Mouse (Mus musculus) spleen, adult 12 weeks (tissue): ENCODE results near the gene Ecpas.
A peak's percentile ranks its signal among the peaks of the same experiment; 100 is the strongest.

Source experiments
- DNase-seq: peaks from one replicate; pipeline ENCODE4 v3.0.0; 2022; ENCODE audit warnings: low spot score

Gene Ecpas

DNA sequence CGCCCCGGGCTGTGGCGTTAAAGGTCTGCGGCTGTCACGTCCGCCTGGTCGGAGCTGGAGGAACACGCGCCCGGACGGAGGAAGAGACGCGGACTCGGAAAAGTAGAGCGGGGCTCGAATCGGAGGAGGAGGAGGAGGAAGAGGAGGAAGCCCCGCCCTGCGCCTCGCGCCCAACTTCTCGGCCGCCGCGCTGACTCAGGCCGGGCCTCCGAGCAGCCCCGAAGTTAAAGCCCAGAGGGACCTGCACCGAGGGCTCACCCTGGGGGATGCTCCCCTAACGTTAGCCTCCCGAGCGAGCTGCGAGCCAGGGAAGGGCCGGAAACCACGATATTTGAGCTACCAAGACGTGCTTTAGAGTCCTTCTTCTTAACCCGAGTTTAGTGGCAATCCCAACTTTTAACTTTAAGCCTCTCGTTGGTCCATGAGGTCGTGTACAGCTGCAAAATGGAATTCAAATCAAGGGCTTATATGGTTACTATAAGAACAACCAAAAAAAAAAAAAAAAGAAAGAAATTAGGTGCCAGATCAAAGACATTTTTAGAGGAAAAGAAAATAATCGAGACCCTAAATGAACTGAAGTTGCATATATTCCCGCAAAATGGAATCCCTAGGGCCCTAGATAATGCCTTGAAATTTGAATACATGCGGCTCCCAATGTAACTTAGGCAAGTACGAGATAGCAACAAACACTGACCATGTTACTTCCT is at the start of gene Ecpas:
Gene Ecpas, minus strand, starts transcription at position 121 of the 707 bp plus-strand sequence.
- DNase-seq = peak; percentile 77

DNA sequence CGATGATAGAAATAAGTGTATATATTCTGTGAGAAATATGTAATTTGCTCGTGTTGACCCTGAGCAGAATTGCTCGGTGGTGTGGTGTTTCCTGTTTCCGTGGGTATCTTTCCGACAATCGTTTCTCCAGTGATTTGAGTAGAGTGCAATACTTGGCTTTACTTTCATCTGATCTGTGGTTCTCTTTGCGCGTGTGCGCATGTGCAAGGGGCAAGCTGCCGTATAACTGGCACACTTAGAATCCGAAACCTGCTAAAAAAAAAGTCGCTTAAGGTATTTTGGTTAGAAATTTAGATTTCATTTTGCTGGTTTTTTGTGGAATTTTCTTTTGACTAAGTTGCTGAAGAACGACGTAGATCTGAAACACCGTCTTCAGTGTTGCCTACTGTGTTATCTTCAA is 49.2 kb upstream of the Ecpas start:
- no peak for DNase-seq

DNA sequence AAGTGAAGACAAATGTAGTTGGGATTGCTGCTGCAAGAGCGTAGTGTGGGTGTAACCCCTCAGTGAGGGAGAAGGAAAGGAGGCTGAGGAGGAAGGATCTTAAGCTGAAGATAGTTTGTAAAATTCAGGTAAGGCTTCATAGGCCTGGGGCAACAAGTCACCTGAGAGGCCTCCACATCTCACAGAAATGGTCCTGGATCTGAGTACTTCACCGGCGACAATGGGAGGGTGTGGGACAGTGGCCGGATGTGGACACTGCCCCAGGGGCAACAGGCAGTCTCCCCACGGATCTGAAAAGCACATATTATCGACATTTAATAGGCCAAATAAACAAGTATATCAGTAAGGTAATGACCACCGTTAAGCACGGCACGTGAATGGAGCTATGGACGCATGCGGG is 40.1 kb upstream of the Ecpas start:
- DNase-seq = no peak

DNA sequence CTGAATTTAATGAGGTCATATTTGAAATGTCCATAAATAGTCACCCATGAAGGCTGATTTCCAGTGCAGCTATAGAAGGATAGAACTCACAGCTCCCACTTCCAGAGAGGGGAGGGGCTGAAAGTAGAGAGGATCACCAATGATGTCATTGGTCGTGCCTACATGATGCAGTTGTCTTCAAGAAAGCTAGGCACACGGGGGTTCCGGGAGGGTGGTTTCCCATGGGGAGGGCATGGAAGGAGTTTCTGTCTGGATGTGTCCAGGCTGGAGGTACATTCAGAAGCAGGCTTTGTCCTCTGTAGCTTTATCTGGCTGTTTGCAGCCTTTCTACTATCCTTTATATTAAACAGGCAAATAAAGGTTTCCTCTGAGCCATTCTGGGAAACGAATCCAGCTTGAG is 35.8 kb upstream of the Ecpas start:
- no peak for DNase-seq

DNA sequence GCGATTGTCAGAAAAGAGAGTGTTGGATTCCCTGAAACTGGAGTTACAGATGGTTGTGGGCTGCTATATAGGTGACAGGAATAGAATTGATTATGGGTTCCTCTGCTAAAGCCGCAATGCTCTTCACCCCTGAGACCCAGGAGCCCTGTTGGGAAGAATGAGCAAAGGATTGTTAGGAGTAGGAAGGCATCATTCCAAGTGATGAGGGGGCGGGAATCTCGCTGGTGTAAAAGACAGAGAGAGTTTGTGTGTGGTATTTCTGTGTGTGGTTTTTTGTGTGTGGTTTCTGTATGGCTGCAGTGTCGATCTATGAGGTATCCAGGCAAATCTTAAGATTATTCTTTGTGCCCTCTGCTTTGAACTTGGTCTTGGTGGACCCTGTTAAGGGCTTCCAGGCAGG is 32.1 kb upstream of the Ecpas start:
- DNase-seq = no peak

DNA sequence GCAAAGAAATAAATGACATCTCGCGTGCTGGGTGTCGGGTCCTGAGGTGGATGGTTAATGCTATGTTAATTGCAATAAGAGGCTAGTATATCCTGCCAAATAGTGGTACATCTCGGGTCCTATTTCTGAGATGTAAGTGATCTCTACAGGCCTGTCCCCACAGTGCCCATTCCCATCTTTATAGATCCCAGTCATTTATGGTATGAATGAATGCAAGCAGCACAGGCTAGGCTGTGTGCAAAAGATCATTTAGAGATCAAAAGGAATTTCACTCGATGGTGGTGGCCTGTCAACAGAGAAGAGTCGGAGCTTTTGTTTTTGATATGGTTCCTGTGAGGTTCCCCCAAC is 31.6 kb upstream of the Ecpas start:
- DNase-seq = no peak

DNA sequence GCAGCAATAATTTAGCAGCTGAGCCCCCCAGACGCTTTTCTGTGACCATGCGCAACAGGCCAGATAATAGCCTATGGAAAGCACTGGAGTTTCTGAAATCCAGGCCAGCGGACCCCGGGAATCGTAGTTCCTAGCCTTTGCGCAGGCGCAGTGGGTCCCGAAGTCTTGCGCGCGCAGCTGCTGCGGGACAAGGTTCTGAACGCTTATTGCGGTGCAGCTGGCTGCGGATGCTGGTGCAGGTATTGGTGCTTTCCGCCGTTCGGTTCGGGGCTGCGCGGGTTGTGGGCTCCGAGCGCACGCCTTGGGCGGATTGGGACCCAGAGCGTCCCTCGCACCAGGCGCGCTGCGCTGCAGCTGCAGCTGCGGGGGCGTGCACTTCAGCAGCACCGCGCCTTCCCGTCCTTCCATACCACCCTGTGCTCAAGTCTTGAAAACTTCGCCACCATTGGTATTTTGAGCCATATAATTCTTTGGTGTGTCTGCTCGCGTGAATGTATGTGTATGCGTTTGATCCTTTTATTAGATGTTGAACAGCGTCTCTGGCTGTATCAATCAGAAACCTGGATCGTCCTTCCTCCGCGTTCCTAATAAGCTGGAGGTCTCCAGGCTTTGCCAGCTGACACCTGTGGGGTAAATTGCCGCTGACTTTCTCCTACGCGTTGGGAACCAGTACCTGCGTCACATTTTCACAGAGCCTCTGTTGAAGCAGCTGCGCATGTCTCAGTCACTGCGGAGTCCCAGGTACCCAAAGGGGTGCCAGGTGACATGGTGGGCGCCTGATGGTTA is 31.1 kb upstream of the Ecpas start, which contains the start of gene Zkscan16:
Gene Zkscan16, plus strand, starts transcription at position 209 of the 786 bp plus-strand sequence.
- peak; percentile 15 for DNase-seq

DNA sequence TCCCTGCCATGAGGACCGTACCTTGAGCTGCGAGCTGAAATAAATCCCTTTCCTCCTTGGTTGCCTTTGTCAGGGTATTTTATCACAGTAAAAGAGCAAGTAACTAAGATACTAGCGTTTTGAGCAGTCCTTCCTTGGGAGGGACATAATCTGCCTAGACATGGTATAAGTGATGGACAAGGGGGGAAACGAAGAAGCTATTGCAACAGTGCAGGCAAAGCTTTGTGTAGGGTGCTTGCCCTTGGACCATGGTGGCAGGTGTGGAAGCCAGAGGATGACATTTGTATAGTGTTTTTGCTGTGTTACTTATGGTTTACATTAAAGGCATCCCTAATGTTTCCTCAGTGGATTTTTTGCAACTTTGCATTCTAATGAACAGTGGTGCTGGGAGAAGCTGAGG is 30.4 kb upstream of the Ecpas start:
- no peak for DNase-seq

DNA sequence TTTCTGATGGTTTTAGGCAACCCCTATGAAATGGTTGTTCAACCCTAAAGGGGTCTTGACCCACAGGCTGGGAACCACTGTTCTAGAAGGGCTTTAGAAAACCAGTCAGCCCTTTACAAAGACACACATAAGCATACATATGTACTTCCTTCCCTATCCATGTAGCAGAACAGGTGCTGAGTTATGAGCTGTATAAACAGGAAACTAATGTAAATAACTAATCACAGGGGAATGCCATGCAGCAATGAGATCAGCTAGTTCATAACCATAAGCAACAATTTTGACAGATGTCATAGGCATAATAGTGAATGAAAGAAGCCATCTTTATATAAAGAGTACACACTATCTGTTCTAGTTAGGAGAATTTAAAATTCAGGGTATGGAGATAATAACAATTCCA is 29.1 kb upstream of the Ecpas start:
- DNase-seq = no peak

DNA sequence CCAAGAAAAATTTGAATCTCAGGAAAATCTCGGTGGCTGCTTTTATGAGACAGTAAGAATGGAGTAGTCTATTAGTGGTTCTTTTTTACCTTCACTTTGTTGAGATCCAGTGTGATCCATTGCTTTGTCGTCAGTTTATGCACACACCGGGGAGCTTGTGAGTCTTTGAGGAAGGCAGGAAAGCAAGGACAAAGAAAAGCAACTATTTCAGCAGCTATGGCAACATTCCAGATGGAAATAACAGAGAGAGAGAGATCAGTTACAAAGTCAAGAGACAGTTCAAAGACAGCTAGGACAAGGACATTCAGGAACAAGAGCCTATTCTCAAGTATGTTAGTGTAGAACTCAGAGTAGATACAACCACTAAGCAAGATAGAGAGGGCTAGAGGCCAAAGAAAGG is 23.3 kb upstream of the Ecpas start:
- DNase-seq = no peak

DNA sequence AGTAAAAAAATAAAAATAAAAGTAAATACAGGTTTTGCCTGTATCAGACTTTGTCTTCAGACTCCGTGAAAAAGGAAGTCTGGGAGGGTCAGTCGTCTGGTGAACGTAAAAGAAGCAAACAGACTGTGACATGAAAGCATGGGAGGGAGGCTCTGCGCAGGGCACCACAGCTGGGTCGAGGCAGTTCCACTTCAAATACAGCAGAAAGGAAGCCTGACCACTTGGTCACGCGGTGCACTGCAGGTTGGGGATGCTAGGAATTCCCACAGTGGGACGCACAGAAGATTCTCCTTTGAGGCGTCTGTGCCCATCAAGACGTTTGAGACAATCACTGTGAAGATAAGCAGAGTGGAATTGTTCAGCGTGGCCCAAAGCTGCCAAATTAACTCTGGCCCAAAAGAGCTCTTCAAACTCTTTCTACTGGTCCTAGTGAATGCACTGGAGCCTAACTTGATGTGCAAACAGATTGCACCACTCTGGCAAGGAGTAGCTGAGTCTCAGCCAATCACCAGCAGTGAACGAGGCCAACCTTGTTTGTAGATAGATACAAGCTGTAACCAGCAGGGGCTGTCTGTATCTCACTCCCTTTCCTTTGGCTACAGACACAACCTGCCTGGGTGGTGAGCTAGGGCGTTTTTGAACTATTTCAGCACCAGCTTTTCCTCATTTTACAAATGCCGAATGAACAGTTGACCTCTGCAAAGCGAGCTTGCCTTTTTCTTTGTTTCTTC is 22.4 kb upstream of the Ecpas start:
- no peak for DNase-seq

DNA sequence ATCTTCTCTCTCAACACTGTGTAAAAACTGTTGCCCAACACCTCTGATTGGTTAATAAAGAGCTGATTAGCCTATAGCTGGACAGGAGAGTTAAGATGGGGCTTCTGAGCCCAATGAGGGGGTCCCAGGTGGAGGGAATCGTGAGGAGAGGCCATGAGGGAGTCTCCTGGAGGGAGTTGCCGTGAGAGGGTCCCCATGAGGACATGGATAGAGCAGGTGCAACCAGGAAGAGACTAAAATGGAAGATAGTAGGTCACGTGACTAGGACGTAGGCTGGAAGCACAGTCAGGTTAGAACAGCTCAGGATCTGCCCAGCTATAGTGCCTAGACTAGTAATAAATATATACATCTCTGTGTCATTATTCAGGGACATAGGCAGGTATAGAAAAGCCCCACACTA is 21.8 kb upstream of the Ecpas start:
- no peak for DNase-seq

DNA sequence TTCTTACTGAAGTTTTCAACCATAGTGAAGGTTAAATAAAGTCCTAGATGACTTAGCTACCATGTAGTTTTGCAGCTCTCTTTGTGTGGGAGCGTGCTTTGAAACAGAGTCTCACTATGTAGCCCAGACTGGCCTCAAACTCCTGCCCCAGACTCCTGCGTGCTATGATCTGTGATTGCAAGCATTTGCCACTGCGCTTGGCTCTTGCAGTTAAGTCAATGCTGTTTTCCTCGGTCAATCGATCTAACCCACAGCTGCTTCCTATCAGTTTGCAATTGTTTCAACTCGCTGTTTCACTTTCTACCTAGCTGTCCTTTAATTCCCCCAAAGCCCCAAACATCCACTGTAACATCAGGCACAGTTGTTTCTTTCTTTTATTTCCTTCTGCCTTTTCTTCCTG is 20.0 kb upstream of the Ecpas start:
- no peak for DNase-seq

DNA sequence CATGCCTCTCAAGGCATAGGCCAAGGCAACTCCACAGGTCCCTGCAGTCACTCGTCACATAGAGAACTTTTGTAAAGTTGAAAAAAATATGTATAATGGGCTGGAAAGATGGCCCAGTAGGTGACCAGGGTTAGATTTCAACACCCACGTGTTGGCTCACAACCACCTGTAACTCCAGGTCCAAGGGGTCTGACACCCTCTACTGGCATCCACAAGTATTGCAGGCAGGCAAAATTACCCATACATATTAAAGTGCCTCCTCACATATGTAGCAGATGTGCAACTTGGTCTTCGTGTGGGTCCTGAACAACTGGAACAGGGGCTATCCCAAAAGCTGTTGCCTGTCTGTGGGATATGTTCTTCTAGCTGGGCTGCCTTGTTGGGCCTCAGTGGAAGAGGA is 15.1 kb upstream of the Ecpas start:
- DNase-seq = no peak

DNA sequence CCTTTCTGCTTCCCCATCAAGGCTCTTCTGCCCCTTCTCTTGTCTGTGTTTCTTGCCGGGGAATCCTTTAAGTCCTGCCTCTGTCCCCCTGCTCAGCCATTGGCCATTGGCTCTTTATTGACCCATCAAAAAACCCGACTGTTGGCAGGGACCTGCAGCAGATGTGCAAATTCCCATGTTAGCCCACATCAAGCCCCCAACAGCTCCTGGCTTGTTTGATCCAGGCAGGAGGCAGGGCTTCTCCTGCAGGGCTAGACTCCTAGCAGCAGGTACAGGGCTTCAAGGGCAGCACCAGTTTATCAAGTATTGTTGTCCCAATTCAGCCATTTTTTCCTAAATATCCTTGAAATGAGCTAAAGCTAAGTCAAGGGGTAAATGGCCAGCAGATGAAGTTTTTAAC is 13.6 kb upstream of the Ecpas start:
- DNase-seq = no peak

DNA sequence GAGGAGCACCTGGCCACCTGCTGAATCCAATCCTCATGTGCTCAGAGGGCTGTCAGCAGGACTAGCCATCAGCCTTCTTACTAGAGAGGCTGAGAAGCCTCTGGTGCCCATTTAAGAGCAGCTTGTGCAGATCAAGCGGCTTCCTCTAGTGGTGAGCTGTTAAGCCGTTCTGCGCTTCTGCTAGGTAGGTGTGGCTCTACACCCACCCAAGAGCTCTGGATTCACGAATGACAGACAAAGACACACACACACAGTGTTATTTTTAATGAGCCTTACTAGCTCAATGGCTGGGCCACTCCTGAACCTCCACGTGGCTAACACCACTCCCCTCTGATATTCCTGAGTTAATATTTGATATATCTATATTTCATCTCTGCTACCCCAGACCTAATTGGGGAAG is 13.1 kb upstream of the Ecpas start:
- DNase-seq = no peak

DNA sequence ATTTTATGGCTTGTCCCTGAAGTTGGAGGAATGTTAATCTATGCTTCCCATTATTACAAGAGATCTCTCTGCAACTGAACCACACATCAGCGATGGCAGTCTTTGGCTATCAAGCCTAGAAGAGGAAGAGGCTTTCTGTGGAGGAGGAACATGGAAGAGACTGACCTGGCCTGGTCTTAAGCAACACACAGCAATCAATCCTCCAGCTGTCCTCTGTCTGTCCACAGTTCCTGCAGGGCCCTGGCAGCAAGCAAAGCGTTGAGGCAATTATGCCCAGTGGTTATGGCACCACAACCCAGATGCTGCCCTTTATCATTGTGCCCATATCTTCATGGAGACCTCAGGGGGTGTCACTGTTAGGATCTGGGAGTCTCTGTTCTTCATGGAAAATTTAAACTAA is 11.4 kb upstream of the Ecpas start:
- DNase-seq = no peak

DNA sequence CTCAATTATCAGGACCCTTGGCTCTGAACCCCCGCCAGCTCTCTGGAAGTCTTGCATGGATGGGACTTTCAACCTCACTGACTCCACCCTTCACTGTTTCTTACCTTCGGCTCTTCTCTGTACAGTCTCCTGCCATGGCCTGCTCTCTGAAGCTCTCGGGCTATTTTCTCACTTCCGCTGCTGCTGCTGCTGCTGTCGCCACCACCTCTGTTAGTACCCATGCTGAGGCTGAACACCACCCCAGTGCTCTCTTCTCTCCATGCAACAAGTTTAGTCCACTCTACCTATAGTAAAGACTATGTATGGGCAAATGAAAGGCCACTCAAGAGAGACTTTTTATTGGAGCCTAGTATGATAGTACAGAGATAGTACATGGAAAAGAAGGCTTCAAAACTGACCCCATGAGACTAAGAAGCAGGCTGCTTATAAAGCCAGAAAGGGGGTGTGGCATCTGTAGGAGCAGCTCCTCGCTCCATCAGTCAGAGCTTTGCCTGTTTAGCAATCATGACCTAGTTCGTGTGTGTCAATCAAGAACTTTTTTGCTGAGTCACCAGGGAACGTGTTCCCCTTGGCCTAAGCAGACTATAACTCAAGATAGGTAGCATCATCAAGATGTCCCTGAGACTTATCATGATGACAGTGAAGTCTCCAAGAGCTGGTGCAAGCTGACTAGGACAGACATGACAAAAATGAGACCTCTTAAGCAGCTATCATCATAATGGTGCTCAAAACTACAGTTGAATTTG is 2.7 kb upstream of the Ecpas start:
- no peak for DNase-seq

DNA sequence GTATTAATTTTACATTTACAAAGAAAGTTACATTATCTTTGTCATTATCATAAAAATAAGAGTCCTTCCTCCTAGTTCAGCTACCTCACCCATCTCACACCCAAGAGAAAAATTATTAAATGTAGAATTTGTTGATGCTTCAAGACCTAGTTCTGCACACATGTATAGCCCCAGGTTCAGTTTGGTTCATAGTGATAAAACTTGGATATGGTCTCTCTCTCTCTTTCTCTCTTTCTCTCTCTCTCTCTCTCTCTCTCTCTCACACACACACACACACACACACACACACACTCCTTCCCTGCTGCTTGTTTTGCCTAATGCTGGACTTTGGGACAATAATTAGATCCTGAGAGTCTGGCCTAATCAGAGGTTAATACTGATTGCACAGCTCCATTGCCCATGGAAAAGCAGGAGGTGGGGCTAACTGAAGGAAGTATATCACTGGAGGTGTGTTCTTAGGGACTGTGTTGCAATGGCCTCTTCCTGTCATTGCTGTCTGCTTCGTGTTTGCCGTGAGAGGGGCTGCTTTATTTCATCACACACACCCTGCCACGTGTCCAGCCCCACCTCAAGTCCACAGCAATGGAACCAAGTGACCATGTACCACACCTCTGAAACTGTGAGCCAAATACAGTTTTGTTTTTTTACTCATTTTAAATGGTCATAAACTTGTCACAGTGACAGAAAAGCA is 932 bp upstream of the Ecpas start:
- DNase-seq = no peak

DNA sequence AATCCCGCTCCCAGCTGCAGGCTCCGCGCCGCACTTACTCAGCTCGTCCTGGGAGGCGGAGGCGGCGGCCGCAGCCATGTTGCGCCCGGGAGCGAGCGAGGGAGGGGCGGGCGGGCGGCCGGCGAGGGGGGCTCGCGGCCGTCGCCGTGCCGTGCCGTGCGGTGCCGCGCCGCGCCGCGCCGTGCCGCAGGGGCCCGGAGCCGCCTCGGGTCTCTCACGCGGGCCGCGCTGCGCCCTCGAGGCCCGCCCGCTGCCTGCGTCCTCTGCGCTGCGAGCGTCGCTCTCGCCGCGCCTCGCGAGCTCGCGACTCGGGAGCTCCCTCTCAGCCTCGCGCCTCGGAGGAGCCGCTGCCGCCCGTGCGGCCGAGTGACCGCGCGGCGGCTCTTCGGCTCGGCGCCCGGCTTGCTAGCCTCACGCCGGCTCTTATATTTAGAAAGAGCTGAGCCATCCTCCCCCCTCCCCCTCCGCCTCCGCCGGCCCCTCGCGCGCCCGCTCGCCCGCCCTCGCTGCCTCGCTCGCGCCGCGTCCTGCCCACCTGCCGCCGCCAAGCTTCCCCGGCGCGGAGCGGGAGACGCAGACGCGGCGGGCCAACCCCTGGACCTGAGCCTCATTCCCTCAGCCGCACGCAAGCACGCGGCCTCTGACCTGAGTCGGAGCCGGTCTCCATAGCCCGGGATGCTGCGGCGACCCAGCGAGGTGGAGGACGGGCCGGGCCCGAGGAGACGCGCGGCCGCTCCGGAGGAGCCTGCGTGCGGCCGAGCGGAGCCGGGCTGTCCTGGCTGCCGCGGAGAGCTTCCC is 519 bp downstream of the Ecpas start:
- DNase-seq = no peak
